Mouse (Mus musculus) cerebellum, adult 11-12 months (tissue): Measurements from ENCODE around the gene Lrrc42.

Experiments used
- DNase-seq: peaks from one replicate; pipeline ENCODE4 v3.0.0; 2022

The Lrrc42 gene

DNA sequence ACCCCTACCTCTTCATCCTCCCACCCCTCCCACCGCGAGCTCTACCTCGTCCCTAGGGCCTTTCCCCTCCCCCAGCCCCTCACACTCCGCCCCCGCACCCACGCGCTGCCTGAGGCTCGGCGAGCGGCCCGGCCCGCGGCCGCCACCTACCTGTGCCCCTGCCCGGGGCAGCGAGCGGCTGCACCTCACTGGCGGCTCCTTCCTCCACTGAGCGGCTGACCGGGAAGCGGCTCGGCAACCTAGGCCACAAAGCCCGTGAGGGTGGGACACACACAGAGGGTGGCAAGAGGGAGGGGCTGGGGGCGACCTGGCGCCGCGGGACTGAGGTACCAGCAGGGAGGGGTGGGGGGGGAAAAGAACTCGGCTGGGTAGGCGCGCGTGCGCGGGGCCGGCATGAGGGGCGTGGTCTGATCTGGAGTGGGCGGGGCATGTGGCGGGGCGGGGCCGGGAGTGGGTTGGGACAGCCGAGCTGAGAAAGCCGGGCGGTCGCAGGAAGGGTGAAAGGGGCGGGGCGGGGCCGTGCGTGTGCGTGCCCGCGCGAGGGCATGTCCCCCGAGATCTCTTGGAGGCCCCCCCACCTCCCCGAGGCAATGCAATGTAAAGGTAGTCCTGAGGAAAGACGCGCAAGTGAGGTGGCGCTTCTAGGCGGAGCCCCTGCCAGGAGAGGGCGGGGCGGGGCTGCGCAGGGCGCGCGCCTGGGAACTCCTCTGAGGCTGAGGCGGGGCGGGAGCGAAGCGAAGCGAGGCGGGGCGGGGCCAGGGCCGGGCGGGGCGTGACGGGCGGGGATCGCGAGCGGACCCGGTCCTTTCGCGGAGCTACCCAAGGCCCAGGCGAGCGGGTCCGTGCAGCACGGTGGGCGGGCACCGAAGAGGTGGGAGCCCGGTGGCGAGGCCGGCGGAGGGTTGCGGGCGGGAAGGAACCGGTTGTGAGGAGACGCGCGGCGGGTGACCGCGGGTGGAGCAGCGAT is at the start of gene Lrrc42, which contains the start of gene Hspb11:
Gene Lrrc42 (minus strand): TSS at position 408 of the 967 bp plus-strand sequence.
Gene Hspb11 (plus strand): TSS at position 469 of the 967 bp plus-strand sequence.
- peak; percentile 97 for DNase-seq

DNA sequence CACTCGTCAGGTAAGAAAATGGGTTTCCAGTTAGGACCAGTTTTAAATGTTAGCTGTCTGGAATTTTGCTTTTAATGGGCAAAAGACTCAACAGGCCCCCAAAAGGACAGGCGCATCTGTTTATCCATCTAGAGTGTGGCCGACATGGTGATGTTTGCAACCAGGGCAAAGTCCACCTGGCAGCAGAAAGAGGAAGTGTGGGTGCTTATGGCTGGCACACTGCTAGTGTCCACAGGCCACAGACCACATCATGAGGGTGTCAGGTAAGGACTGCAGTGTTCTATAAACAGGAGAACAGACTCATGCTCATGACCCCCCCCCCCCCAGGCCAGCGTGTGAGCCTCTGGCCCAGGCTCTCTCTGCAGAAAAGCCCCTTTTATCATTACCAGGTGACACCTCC is 49.5 kb upstream of the Lrrc42 start:
- DNase-seq = no peak

DNA sequence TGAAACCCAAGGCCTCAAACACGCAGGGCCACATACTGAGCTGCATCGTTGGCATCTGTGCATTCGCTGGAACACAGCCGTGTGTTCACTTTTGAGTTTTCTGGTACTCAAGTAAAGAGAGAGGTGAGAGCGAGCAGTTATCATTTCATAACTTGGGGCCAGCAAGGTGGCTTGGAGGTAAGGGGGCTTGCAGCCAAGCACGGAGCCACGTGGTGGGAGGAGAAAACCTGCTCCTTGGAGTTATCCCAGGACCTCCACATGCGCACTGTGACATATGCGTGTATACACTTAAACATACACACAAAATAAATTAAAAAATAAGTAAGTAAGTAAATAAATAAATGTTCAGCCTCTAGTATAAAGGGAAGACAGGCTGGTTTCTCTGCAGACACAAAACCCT is 48.9 kb upstream of the Lrrc42 start:
- DNase-seq = no peak

GRCm38 (mm10) chr4:107300902-107301555 is 47.7 kb upstream of the Lrrc42 start:
- DNase-seq = no peak

- no peak for DNase-seq
Measured at GRCm38 (mm10) chr4:107300371-107300770, 47.0 kb upstream of the Lrrc42 start.

GRCm38 (mm10) chr4:107299779-107300340 is 46.5 kb upstream of the Lrrc42 start:
- DNase-seq = no peak

GRCm38 (mm10) chr4:107298071-107298606 is 44.8 kb upstream of the Lrrc42 start:
- no peak for DNase-seq

DNA sequence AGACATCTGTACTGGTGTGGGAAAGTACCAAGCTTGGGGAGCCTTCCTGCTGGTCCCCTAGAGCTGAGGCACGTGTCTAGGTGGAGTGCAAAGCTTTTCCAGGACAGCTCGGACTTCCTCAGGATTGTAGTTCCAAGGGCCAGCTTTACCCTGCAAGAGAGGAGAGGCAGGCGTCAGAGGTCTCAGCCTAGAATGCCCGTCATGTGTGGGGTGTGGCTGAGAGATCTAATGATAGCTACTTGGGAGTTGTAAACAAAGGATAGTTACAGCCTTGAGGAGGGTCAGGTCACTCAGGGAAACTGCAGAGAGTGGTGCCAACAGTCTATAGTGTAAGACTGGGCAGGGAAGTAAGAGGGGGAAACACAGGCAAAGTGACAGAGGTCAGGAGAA is 38.9 kb upstream of the Lrrc42 start:
- DNase-seq = no peak

DNA sequence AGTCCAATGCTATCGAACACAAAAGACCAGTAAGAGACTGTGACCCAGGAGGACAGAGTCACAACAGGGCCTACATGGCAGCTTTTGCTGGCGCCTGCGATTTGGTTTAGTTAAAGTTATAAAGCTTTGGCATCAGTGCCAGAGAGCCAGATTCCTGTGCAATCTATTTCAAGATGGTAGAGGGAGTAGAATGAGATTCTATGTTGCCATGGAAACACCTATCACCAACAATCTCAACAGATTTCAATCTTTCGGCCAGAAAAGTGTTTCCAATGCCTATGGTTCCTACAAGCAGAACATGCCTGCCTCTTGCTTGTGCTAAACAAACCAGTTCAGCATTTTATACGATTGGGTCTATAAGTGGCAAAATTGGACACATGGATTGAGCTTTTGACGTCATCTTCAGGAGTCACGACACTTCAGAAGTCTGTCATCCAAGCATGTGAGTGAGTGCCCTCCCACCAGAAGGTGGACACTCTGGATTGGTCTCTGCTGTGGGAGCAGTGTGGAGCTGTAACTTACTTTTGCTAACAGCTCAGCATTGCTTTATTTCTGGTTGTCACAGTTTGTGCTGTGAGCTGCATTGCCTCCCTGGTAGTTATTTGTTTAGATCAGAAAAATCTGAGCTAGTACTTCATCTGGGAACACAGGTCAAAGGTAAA is 38.4 kb upstream of the Lrrc42 start:
- DNase-seq = no peak

GRCm38 (mm10) chr4:107287517-107287916 is 34.2 kb upstream of the Lrrc42 start:
- DNase-seq = no peak

DNA sequence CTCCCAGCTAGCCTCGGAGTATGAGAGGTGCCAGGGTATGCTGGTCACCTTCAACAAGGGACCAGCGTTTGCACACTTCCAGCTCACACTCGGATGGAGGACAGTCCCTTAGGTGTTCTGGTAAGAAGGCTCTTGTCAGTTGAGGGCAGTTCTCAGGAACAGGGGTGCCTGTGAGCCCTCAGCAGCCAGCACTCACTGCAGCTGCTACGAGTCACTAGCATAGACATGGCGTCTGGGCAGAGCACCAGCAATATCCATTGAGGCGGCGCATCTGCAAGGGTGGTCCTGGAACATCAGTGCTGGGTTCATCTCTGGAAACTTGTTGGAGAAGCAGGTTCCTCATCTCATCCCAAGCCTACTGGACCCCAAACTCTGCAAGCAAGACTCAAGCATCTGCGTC is 33.1 kb upstream of the Lrrc42 start:
- DNase-seq = no peak

DNA sequence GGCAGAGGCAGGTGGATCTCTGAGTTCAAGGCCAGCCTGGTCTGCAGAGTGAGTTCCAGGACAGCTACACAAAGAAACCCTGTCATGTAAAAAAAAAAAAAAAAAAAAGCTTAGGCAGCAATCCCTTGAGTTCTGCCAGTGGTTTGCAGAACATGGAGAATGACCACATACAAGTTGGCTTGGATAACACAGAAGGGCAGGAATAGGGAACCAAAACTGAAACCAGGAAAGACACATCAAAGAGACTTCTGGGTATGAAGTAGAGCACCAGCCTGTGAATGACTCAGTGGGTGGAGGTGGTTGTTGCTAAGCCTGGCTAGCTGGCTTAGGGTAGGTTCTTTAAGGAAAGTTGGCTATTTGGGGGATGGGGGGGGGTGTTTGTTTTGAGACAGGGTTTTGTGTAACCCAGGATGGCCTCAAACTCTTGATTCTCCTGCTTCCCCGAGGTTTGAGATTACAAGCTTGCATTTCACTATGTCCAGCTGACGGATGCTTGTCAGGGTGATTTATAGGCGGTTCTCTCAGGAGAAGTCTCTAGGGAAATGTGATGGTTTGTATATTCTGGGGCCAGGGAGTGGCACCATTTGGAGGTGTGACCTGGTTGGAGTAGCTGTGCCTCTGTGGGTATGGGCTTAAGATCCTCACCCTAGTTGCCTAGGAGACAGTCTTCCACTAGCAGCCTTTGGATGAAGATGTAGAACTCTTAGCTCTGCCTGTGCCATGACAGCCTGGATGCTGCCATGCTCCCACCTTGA is 32.3 kb upstream of the Lrrc42 start:
- DNase-seq = no peak

- no peak for DNase-seq
Measured at GRCm38 (mm10) chr4:107280843-107281475, 27.6 kb upstream of the Lrrc42 start.

DNA sequence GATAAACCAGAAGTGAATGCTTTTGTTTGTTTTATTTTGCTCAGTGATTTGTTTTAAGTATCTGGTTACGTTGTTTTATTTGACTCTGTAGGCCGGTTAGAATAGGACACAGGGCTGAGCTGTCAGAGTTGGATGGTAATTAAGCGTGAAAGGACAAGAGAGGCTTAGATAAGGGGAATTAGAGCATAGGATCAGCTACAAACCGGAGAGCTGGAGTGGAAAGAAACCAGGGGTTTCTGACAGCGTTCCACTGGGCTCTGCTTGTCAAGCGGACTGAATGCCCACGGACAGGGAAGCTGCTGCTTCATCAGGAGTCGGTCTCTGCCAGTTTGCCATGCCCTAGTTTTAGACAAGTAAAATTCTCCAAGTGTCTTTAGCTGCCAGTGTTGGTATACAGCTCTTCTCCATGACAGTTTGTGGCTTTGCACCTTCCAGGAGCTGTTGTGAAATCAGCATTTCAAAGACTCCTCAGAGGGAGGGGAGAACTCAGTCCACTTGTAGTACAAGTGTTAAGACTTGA is 24.9 kb upstream of the Lrrc42 start:
- DNase-seq = no peak

- DNase-seq = no peak
Measured at GRCm38 (mm10) chr4:107274511-107274910, 21.2 kb upstream of the Lrrc42 start.

DNA sequence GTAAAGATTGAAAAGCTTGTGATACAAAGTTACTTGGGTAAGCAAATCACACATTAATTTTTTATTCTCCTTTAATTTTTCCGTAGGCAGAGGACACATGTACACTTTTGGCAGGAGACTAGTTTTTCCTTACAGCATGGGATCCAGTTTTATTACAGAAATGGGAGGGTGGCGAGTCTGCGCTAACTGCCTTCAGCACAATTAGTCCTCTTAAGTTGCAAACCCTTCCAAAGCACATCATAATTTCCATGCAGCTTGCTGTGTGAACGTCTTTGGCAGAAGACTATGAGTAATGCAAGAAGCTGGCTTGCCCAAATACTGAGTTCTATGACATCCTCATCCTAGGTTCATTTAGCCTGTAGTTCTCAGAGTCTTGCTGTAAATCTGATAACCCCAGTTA is 20.4 kb upstream of the Lrrc42 start:
- no peak for DNase-seq

DNA sequence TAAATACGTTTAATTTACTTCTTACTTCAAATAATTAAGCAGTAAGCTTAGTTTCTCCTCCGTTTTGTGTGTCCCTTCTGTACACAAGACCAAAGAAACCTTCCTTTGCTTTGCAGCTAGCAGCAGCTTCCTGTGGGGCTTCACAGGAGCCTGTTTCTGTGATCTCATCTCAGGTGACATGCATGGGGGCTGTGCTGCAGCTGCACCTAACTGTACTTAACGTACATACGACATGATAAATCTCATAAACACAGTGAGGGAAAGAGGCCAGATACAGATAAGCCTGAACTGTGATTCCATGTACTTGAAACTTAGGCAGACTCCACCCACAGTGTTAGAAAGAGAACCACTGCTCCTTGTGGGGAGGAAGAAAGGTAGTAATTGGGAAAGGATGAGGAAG is 6.7 kb upstream of the Lrrc42 start:
- no peak for DNase-seq

DNA sequence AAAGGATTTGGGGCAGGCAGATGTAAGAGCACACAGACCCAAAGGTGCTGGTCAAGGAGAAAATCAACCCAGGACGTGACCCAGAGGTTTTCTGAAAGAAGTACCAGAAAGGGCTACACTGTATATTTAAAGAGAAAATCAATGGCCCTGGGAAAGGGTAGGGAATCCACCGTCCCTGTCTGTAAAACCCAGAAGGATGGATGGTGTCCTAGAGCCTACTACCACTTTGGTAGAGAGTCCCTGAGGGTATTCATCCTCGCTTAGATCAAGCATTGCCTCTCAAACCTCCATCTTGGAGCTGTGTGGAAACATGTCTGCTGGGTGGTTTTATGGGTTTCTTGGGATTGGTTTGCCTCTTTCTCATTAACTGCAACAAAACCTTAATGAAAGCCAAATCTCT is 1.1 kb upstream of the Lrrc42 start:
- peak; percentile 12 for DNase-seq

- peak; percentile 46 for DNase-seq
Measured at GRCm38 (mm10) chr4:107252522-107252921, 810 bp downstream of the Lrrc42 start.

DNA sequence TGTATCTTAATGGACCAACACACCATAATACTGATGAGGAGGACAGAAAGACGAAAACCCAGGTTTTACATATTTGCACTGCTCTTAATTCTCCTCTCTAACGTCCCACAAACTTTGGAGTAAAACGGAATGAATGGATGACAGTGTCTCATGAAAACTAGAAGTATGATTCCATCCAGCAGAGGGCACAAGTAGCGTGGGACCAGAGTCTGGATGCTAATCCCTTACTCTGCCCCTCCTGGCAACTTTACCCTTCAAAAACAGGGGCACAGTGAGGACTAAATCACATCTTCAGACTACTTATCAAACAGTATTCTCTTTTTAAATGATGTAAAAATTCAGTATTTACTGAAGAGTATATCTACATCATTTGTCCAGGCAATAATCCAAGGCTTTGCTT is 2.8 kb downstream of the Lrrc42 start:
- peak; percentile 14 for DNase-seq

DNA sequence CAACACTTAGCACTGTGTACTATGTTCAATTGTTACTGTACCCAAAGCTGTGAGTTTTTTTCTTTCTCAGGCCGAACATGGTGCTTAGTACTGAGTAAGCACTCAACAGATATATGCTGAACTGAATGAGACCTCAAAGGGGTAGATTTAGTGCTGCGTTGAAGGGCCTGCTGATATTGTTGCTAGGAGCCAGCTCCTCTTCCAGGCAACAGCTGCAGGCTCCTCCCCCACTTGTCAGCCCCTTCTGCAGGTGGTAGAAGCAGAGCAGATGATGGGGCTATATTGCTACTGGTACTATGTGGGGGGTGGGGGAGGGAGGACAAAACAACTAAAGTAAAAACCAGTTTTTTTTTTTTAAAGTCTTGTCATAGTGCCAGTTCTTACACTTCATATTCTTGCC is 3.9 kb downstream of the Lrrc42 start:
- peak; percentile 14 for DNase-seq
